Mouse (Mus musculus): ENCODE results near the gene 1700018F24Rik.
"Not testable (repeated sequence)": the region's sequence is repeated elsewhere in the genome, so short reads cannot be mapped to it uniquely, and the experiment has no call there.

The 1700018F24Rik gene

GRCm38 (mm10) chr5:145042690-145043089 lies at the start of gene 1700018F24Rik:
TSS of gene 1700018F24Rik (plus strand) at chr5:145042990.
- not testable (repeated sequence) for DNase-seq (ENCODE audit: low read depth, low spot score)

DNA sequence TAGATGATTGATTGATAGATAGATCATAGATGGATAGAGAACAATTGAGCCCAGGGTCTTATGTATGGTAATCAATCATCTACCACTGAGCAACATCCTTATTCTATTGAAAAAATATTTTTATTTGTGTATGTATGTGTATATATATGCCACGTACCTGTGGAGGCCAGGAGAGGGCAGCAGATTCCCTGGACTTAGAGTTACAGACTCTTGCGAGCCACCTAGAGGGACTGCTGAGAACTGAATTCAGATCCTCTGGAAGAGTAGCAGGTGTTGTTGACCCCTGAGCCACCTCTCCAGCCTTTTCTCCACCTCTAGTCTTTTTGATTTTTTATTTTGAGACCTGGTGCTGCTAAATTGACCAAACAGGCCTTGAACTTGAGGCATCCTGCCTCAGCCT lies 44.3 kb upstream of the 1700018F24Rik start:
- peak; percentile 79 for DNase-seq (ENCODE audit: low read depth, low spot score)

GRCm38 (mm10) chr5:145003362-145003761 lies 39.4 kb upstream of the 1700018F24Rik start:
- DNase-seq (ENCODE audit: low read depth, low spot score), result peak; percentile 69

- no peak for DNase-seq (ENCODE audit: low read depth, low spot score)
Measured at GRCm38 (mm10) chr5:145004495-145004894, 38.3 kb upstream of the 1700018F24Rik start.

DNA sequence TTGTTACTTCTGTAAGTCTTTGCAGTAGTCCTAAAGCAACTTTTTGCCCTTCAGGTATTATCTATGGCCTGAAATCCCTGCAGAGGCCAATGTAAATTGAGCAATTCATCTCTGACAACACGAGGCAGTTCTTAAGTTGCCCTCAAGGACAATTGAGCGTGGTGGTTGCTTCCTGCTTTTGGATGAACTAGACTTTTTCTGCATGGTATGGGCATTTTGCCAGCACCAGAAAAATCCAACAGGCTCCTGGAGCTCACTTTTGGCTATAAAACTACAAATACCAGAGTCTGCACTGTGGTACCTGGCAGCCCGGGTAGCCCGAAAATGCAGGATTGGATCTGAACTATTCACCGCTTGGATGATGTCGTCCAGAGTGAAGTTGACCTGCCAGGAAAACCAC lies 37.2 kb upstream of the 1700018F24Rik start:
- peak; percentile 22 for DNase-seq (ENCODE audit: low read depth, low spot score)

- no peak for DNase-seq (ENCODE audit: low read depth, low spot score)
Measured at GRCm38 (mm10) chr5:145008878-145009659, 33.7 kb upstream of the 1700018F24Rik start.

GRCm38 (mm10) chr5:145014278-145014677 lies 28.5 kb upstream of the 1700018F24Rik start:
- DNase-seq (ENCODE audit: low read depth, low spot score), result no peak

- DNase-seq (ENCODE audit: low read depth, low spot score), result not testable (repeated sequence)
Measured at GRCm38 (mm10) chr5:145016761-145017160, 26.0 kb upstream of the 1700018F24Rik start.

- DNase-seq (ENCODE audit: low read depth, low spot score), result not testable (repeated sequence)
Measured at GRCm38 (mm10) chr5:145020254-145020653, 22.5 kb upstream of the 1700018F24Rik start.

DNA sequence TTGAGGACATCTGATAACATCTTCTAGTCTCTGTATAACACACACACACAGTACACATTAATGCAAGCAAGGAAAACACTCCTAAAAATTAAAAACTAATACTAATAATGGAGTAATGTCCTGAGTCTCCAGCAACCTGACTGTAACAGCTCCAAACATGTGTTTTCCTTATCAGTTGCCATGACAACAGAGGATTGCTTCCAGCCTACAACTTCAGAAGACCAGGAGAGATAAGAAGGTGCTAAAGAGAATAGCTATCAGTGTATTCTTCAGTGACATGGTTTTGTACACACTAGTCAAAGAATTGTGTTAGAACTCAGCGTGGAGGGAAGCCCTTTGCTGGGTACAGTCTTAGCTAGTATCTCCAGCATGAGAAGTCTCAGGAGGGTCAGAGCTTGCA lies 22.1 kb upstream of the 1700018F24Rik start:
- not testable (repeated sequence) for DNase-seq (ENCODE audit: low read depth, low spot score)

GRCm38 (mm10) chr5:145030476-145030875 lies 12.3 kb upstream of the 1700018F24Rik start:
- DNase-seq (ENCODE audit: low read depth, low spot score), result peak; percentile 61

DNA sequence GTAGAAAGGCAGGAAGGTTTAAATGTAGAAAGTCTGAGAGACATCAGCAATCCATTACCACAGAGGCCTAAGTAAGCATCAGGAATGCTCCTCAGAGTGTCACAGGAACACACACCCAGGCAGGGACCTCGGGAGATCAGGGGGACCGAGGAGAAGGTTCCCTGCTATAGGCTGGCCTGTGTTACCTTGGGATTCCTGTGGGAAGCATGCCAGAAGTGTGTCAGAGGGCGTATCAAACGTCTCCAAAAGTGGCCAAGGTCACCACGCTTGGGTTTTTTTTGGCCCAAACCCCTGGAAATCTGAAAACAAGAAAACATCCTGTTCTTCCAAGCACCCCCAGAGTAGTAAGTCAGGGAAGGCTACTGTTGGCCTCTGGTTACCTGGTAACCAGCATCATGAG lies 10.4 kb upstream of the 1700018F24Rik start, which contains the start of gene Gm4871:
Gene Gm4871, minus strand, starts transcription at position 364 of the 400 bp plus-strand sequence.
- DNase-seq (ENCODE audit: low read depth, low spot score), result not testable (repeated sequence)

- peak; percentile 46 for DNase-seq (ENCODE audit: low read depth, low spot score)
Measured at GRCm38 (mm10) chr5:145041628-145042027, 1.2 kb upstream of the 1700018F24Rik start.

GRCm38 (mm10) chr5:145054187-145054586 lies 11.4 kb downstream of the 1700018F24Rik start:
- not testable (repeated sequence) for DNase-seq (ENCODE audit: low read depth, low spot score)

DNA sequence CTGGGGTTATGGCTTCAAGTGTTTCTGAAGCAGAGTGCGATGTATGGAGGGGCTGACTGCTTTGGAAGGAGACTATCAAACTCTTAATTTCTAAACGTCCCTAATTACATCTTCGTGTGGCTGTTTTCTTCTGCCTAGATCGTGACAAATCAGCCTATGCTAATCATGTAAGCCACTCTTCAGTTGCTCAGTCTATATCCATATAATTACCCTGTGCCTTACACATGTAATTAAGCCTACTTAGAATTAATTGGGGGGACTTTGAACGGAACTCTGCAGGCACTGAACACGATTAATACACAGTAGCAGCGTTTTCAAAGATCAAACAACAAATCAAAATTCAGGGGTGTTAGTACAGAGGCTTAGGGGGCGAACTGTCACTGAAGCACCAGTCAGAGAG lies 15.1 kb downstream of the 1700018F24Rik start:
- no peak for DNase-seq (ENCODE audit: low read depth, low spot score)

- peak; percentile 30 for DNase-seq (ENCODE audit: low read depth, low spot score)
Measured at GRCm38 (mm10) chr5:145058722-145059121, 15.9 kb downstream of the 1700018F24Rik start.

- DNase-seq (ENCODE audit: low read depth, low spot score), result peak; percentile 37
Measured at GRCm38 (mm10) chr5:145059524-145059923, 16.7 kb downstream of the 1700018F24Rik start.

- DNase-seq (ENCODE audit: low read depth, low spot score), result no peak
Measured at GRCm38 (mm10) chr5:145064765-145065340, 22.1 kb downstream of the 1700018F24Rik start.

GRCm38 (mm10) chr5:145068863-145069262 lies 26.1 kb downstream of the 1700018F24Rik start:
- DNase-seq (ENCODE audit: low read depth, low spot score), result peak; percentile 67

- DNase-seq (ENCODE audit: low read depth, low spot score), result peak; percentile 97
Measured at GRCm38 (mm10) chr5:145069707-145070106, 26.9 kb downstream of the 1700018F24Rik start.

- DNase-seq (ENCODE audit: low read depth, low spot score), result peak; percentile 51
Measured at GRCm38 (mm10) chr5:145071342-145071741, 28.6 kb downstream of the 1700018F24Rik start.

DNA sequence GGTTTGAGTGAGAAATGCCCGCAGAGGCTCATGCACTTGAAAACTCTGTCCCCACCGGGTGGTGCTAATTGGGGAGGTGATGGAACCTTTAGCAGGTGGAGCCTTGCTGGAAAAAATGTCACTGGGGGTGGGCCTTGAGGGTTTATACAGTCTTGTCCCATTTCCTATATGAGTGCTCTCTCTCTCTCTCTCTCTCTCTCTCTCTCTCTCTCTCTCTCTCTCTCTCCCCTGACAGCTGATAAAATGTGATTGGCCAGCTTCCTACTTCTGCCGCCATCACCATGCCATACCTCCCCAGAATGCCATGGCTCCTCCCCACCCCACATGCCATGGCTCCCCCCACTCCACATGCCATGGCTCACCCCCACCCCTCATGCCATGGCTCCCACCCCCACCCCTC lies 32.3 kb downstream of the 1700018F24Rik start:
- no peak for DNase-seq (ENCODE audit: low read depth, low spot score)
